Mouse (Mus musculus) CH12.LX (cell line): ENCODE data around the gene Zc3h18. TPM values are rescaled to one million over a fixed set of nuclear protein-coding genes. Genes with fewer than 3 reads are reported as not detected.

Experiments
- DNase-seq: peaks from one replicate; pipeline ENCODE4 v3.0.0-alpha.2; 2013; ENCODE audit errors: extremely low read depth
- H3K27ac ChIP-seq: 2 replicates; pipeline ENCODE4 v1.5.1; 2012; ENCODE audit warnings: low read depth, mild to moderate bottlenecking, control low read depth, moderate library complexity; ENCODE audit not compliant: insufficient read depth
- H3K27me3 ChIP-seq: replicated peaks from 2 replicates; pipeline ENCODE3; 2012; ENCODE audit warnings: inconsistent platforms
- H3K36me3 ChIP-seq, 2 experiments: replicated peaks in 1 of 2; 2 replicates each; pipeline versions ENCODE3 to v1.6.1; 2012; ENCODE audit warnings: inconsistent platforms in 1 of 2, low read length in 1 of 2, mild to moderate bottlenecking in 1 of 2, mixed read lengths in 1 of 2, moderate library complexity in 1 of 2; ENCODE audit not compliant: control insufficient read depth in 1 of 2, insufficient read depth in 1 of 2
- H3K4me1 ChIP-seq, 2 experiments: 2 replicates each; pipeline ENCODE4 v1.6.1; 2012; ENCODE audit warnings: inconsistent platforms in 1 of 2, moderate library complexity in 1 of 2; ENCODE audit not compliant: insufficient read depth in 2 of 2, control insufficient read depth in 1 of 2
- H3K4me2 ChIP-seq: 2 replicates; pipeline ENCODE4 v1.6.1; 2012; ENCODE audit warnings: low read depth, mild to moderate bottlenecking, control low read depth; ENCODE audit not compliant: poor library complexity, insufficient read depth, severe bottlenecking
- H3K4me3 ChIP-seq, 3 experiments: fragments of 150-350 bp in 1 of 3; sonication (generic) in 1 of 3; replicated peaks in 1 of 3; 2 replicates each; pipeline versions ENCODE3 to v1.5.1; 2011 to 2012; ENCODE audit warnings: low read depth in 2 of 3, low read length in 2 of 3, mild to moderate bottlenecking in 2 of 3, moderate library complexity in 2 of 3, control low read depth in 1 of 3, improper control_type of control experiment in 1 of 3, inconsistent platforms in 1 of 3, mixed read lengths in 1 of 3; ENCODE audit not compliant: poor library complexity in 1 of 3
- H3K79me2 ChIP-seq: replicated peaks from 2 replicates; pipeline ENCODE4 v1.6.1; 2012; ENCODE audit warnings: mild to moderate bottlenecking, moderate library complexity; ENCODE audit not compliant: control insufficient read depth, poor library complexity, insufficient read depth, severe bottlenecking; ENCODE audit errors: extremely low read depth
- H3K9ac ChIP-seq: 2 replicates; pipeline ENCODE4 v1.6.1; 2012; ENCODE audit warnings: low read depth, mild to moderate bottlenecking, control low read depth, moderate library complexity; ENCODE audit not compliant: insufficient read depth
- H3K9me3 ChIP-seq: replicated peaks from 2 replicates; pipeline ENCODE3; 2012; ENCODE audit warnings: low read length, inconsistent platforms, mixed read lengths
- BHLHE40 ChIP-seq: IDR thresholded peaks from 2 replicates; pipeline ENCODE4 v1.6.1; 2011; ENCODE audit warnings: mild to moderate bottlenecking, low read depth, low read length, improper control_type of control experiment
- CHD1 ChIP-seq: IDR thresholded peaks from 2 replicates; pipeline ENCODE4 v1.6.1; 2012; ENCODE audit warnings: low read depth, low read length, improper control_type of control experiment, inconsistent platforms
- CHD2 ChIP-seq: IDR thresholded peaks from 2 replicates; pipeline ENCODE4 v1.6.1; 2011; ENCODE audit warnings: low read length, improper control_type of control experiment
- CTCF ChIP-seq, 2 experiments: IDR thresholded peaks in 1 of 2; conservative IDR thresholded peaks in 1 of 2; 2 replicates each; pipeline ENCODE4 v1.5.1; 2011 to 2012; ENCODE audit warnings: low read depth in 2 of 2, low read length in 2 of 2, improper control_type of control experiment in 1 of 2, inconsistent platforms in 1 of 2, mild to moderate bottlenecking in 1 of 2, moderate library complexity in 1 of 2
- E2F4 ChIP-seq: IDR thresholded peaks from 2 replicates; pipeline ENCODE4 v1.6.1; 2011; ENCODE audit warnings: low read depth, low read length, improper control_type of control experiment; ENCODE audit not compliant: insufficient replicate concordance
- ELF1 ChIP-seq: IDR thresholded peaks from 2 replicates; pipeline ENCODE4 v1.6.1; 2014; ENCODE audit warnings: low read depth, mild to moderate bottlenecking, inconsistent platforms, low read length, improper control_type of control experiment
- EP300 ChIP-seq: IDR thresholded peaks from 2 replicates; pipeline ENCODE4 v1.6.1; 2011; ENCODE audit warnings: low read length, improper control_type of control experiment
- ETS1 ChIP-seq: conservative IDR thresholded peaks from 2 replicates; pipeline ENCODE4 v1.6.1; 2012; ENCODE audit warnings: low read depth, mild to moderate bottlenecking, inconsistent platforms, low read length, improper control_type of control experiment, moderate library complexity
- GABPA ChIP-seq: IDR thresholded peaks from 2 replicates; pipeline ENCODE4 v1.6.1; 2012; ENCODE audit warnings: low read depth, low read length, improper control_type of control experiment, inconsistent platforms; ENCODE audit not compliant: insufficient replicate concordance
- HCFC1 ChIP-seq: IDR thresholded peaks from 2 replicates; pipeline ENCODE4 v1.6.1; 2012; ENCODE audit warnings: low read depth, mild to moderate bottlenecking, inconsistent platforms, low read length, improper control_type of control experiment
- IRF4 ChIP-seq: IDR thresholded peaks from 2 replicates; pipeline ENCODE4 v1.6.1; 2014; ENCODE audit warnings: low read depth, mild to moderate bottlenecking, inconsistent platforms, low read length, improper control_type of control experiment
- JUN ChIP-seq: IDR thresholded peaks from 2 replicates; pipeline ENCODE4 v1.6.1; 2011; ENCODE audit warnings: low read depth, mild to moderate bottlenecking, low read length, improper control_type of control experiment, moderate library complexity; ENCODE audit not compliant: insufficient read depth
- JUND ChIP-seq: conservative IDR thresholded peaks from 2 replicates; pipeline ENCODE4 v1.6.1; 2011; ENCODE audit warnings: low read depth, low read length, improper control_type of control experiment
- KAT2A ChIP-seq: IDR thresholded peaks from 2 replicates; pipeline ENCODE4 v1.6.1; 2012; ENCODE audit warnings: low read length, improper control_type of control experiment, inconsistent platforms; ENCODE audit not compliant: insufficient replicate concordance
- MAFK ChIP-seq: IDR thresholded peaks from 2 replicates; pipeline ENCODE4 v1.6.1; 2011; ENCODE audit warnings: low read length, improper control_type of control experiment; ENCODE audit not compliant: insufficient replicate concordance
- MAX ChIP-seq: IDR thresholded peaks from 2 replicates; pipeline ENCODE4 v1.6.1; 2011; ENCODE audit warnings: low read length, improper control_type of control experiment
- MAZ ChIP-seq: IDR thresholded peaks from 2 replicates; pipeline ENCODE4 v1.6.1; 2012; ENCODE audit warnings: low read depth, mild to moderate bottlenecking, inconsistent platforms, low read length, improper control_type of control experiment, moderate library complexity
- MEF2A ChIP-seq: IDR thresholded peaks from 2 replicates; pipeline ENCODE4 v1.6.1; 2014; ENCODE audit warnings: low read depth, mild to moderate bottlenecking, inconsistent platforms, low read length, improper control_type of control experiment, borderline replicate concordance
- MXI1 ChIP-seq: IDR thresholded peaks from 2 replicates; pipeline ENCODE4 v1.6.1; 2011; ENCODE audit warnings: mild to moderate bottlenecking, low read depth, low read length, improper control_type of control experiment
- MYC ChIP-seq: IDR thresholded peaks from 2 replicates; pipeline ENCODE4 v1.6.1; 2011; ENCODE audit warnings: low read depth, mild to moderate bottlenecking, improper control_type of control experiment, low read length
- NELFE ChIP-seq: IDR thresholded peaks from 2 replicates; pipeline ENCODE4 v1.6.1; 2011; ENCODE audit warnings: low read depth, low read length, improper control_type of control experiment
- NRF1 ChIP-seq: IDR thresholded peaks from 2 replicates; pipeline ENCODE4 v1.6.1; 2014; ENCODE audit warnings: low read depth, mild to moderate bottlenecking, inconsistent platforms, low read length, improper control_type of control experiment, moderate library complexity
- PAX5 ChIP-seq: IDR thresholded peaks from 2 replicates; pipeline ENCODE4 v1.6.1; 2012; ENCODE audit warnings: low read length, inconsistent platforms, mixed read lengths
- POLR2A ChIP-seq: IDR thresholded peaks from 2 replicates; pipeline ENCODE4 v1.6.1; 2011; ENCODE audit warnings: low read depth, mild to moderate bottlenecking, improper control_type of control experiment, low read length
- POLR2AphosphoS2 ChIP-seq: IDR thresholded peaks from 2 replicates; pipeline ENCODE4 v1.6.1; 2011; ENCODE audit warnings: low read depth, low read length, improper control_type of control experiment
- RAD21 ChIP-seq: IDR thresholded peaks from 2 replicates; pipeline ENCODE4 v1.6.1; 2011; ENCODE audit warnings: low read depth, mild to moderate bottlenecking, low read length, improper control_type of control experiment, moderate library complexity
- RCOR1 ChIP-seq: conservative IDR thresholded peaks from 2 replicates; pipeline ENCODE4 v1.6.1; 2012; ENCODE audit warnings: low read depth, mild to moderate bottlenecking, inconsistent platforms, low read length, improper control_type of control experiment
- SIN3A ChIP-seq: IDR thresholded peaks from 2 replicates; pipeline ENCODE4 v1.6.1; 2012; ENCODE audit warnings: low read length, improper control_type of control experiment, inconsistent platforms
- SMC3 ChIP-seq: IDR thresholded peaks from 2 replicates; pipeline ENCODE4 v1.6.1; 2011; ENCODE audit warnings: low read depth, low read length, improper control_type of control experiment
- TBP ChIP-seq: conservative IDR thresholded peaks from 2 replicates; pipeline ENCODE4 v1.6.1; 2011; ENCODE audit warnings: low read depth, low read length, improper control_type of control experiment
- TCF12 ChIP-seq: IDR thresholded peaks from 2 replicates; pipeline ENCODE4 v1.6.1; 2014; ENCODE audit warnings: low read depth, mild to moderate bottlenecking, inconsistent platforms, low read length, improper control_type of control experiment
- UBTF ChIP-seq: IDR thresholded peaks from 2 replicates; pipeline ENCODE4 v1.6.1; 2012; ENCODE audit warnings: low read depth, mild to moderate bottlenecking, inconsistent platforms, low read length, improper control_type of control experiment, moderate library complexity
- USF1 ChIP-seq: IDR thresholded peaks from 2 replicates; pipeline ENCODE4 v1.6.1; 2014; ENCODE audit warnings: low read depth, mild to moderate bottlenecking, inconsistent platforms, low read length, improper control_type of control experiment
- ZC3H11A ChIP-seq: IDR thresholded peaks from 2 replicates; pipeline ENCODE4 v1.6.1; 2012; ENCODE audit warnings: low read depth, mild to moderate bottlenecking, inconsistent platforms, low read length, improper control_type of control experiment
- ZKSCAN1 ChIP-seq: IDR thresholded peaks from 2 replicates; pipeline ENCODE4 v1.6.1; 2012; ENCODE audit warnings: low read depth, inconsistent platforms, low read length, improper control_type of control experiment, borderline replicate concordance
- ZMIZ1 ChIP-seq: IDR thresholded peaks from 2 replicates; pipeline ENCODE4 v1.6.1; 2012; ENCODE audit warnings: low read depth, mild to moderate bottlenecking, inconsistent platforms, low read length, improper control_type of control experiment
- ZNF384 ChIP-seq: IDR thresholded peaks from 2 replicates; pipeline ENCODE4 v1.6.1; 2012; ENCODE audit warnings: low read depth, low read length, improper control_type of control experiment, inconsistent platforms
- dilution Hi-C: fragments of 300-500 bp; cut with MboI; formaldehyde crosslinking; loops from 2 replicates; pipeline ENCODE4 v1.14.3; 2020; ENCODE audit warnings: low sequenced_read_pairs; ENCODE audit not compliant: extremely low pct_unique_long_range_greater_than_20kb, extremely low pct_ligation_motif_present
- in situ Hi-C: fragments of 300-500 bp; cut with MboI; formaldehyde crosslinking; loops from 3 replicates; pipeline ENCODE4 v1.14.3; 2019; ENCODE audit warnings: low sequenced_read_pairs, low pct_ligation_motif_present, low pct_unique_long_range_greater_than_20kb, mixed read lengths
- polyA plus RNA-seq: library from polyadenylated mRNA; unstranded; fragments of >175 nt; gene quantifications from 2 replicates; pipeline ENCODE4 v1.2.1, GENCODE M21; 2012; ENCODE audit warnings: low read depth; ENCODE audit not compliant: insufficient read length
- total RNA-seq, 2 experiments: library from RNA; depleted of rRNA; stranded (reverse); fragments of 300-350 nt in 1 of 2; fragments of >200 nt in 1 of 2; gene quantifications; 2 replicates each; pipeline ENCODE4 v1.2.3; 2012 to 2014

Gene Zc3h18
- total and polyA plus RNA-seq, 3 experiments = 34.6 to 83.0 (median 58.5) TPM

- Histone ChIP-seq H3K79me2 (peaks cover 39% of the 10 kb centered on the region), H3K27me3 (no peaks in the 10 kb centered on the region), H3K9me3 (peaks cover 7% of the 10 kb centered on the region), H3K4me2 (peak within 1 kb of the TSS; percentile 92), H3K4me1 (peaks cover 25 to 52% of the 10 kb centered on the region in 2 experiments), H3K4me3 (peak within 1 kb of the TSS; percentile 83 to 86 (median 85)), H3K36me3 (peaks cover 29 to 63% of the 10 kb centered on the region in 2 experiments), H3K9ac (peak within 1 kb of the TSS; percentile 93), H3K27ac (peak within 1 kb of the TSS; percentile 98)
- DNase-seq = peak; percentile 97
- dilution Hi-C loops = no loop called here
- in situ Hi-C loops = loop anchor here (25.0 kb wide), 1 partner anchor 845 kb away; the partner anchor contains the start of genes Fbxo31 and Map1lc3b
- TF ChIP-seq E2F4 (0 out of 2 replicates have a peak, but pooled peaks have one; percentile 45), RAD21 (no peak), NELFE (peak; percentile 86), SMC3 (no peak), UBTF (peak; percentile 71; the same call in 1 of the 2 replicates), CHD2 (peak; percentile 87), MYC (peak; percentile 81; the same call in 1 of the 2 replicates), ZKSCAN1 (no peak), MAX (peak; percentile 95), ZNF384 (no peak), ELF1 (peak; percentile 89), TBP (0 out of 2 replicates have a peak, but pooled peaks have one; percentile 50), ZMIZ1 (no peak), JUN (no peak), POLR2AphosphoS2 (0 out of 2 replicates have a peak, but pooled peaks have one; percentile 65), IRF4 (peak; percentile 70), RCOR1 (peak; percentile 79; the same call in 1 of the 2 replicates), MAFK (no peak; the same call in 1 of the 2 replicates), MXI1 (peak; percentile 75), TCF12 (peak; percentile 97), SIN3A (peak; percentile 84), HCFC1 (0 out of 2 replicates have a peak, but pooled peaks have one; percentile 42), USF1 (peak; percentile 99), ZC3H11A (no peak), JUND (no peak), EP300 (peak; percentile 81), NRF1 (peak; percentile 56), MAZ (no peak), ETS1 (peak; percentile 98), MEF2A (peak; percentile 84; the same call in 1 of the 2 replicates), POLR2A (peak; percentile 78), GABPA (no peak), BHLHE40 (peak; percentile 99), KAT2A (peak; percentile 38; the same call in 1 of the 2 replicates), CHD1 (peak; percentile 28; the same call in 1 of the 2 replicates), PAX5 (no peak), CTCF (conservative IDR thresholded peaks at IDR 0.05 in 1 of 2, IDR thresholded peaks at IDR 0.05 in 1 of 2; ENCODE audit: low read depth in 2 of 2, low read length in 2 of 2) (no peak)
These were observed 56.2 kb downstream of the Zc3h18 start, which contains the start of gene Cyba for GRCm38 (mm10) chr8:122432443-122433268. TSS of gene Cyba (minus strand) at chr8:122432930.
